Mouse (Mus musculus): ENCODE data around the gene Msh2.

Msh2 gene

DNA sequence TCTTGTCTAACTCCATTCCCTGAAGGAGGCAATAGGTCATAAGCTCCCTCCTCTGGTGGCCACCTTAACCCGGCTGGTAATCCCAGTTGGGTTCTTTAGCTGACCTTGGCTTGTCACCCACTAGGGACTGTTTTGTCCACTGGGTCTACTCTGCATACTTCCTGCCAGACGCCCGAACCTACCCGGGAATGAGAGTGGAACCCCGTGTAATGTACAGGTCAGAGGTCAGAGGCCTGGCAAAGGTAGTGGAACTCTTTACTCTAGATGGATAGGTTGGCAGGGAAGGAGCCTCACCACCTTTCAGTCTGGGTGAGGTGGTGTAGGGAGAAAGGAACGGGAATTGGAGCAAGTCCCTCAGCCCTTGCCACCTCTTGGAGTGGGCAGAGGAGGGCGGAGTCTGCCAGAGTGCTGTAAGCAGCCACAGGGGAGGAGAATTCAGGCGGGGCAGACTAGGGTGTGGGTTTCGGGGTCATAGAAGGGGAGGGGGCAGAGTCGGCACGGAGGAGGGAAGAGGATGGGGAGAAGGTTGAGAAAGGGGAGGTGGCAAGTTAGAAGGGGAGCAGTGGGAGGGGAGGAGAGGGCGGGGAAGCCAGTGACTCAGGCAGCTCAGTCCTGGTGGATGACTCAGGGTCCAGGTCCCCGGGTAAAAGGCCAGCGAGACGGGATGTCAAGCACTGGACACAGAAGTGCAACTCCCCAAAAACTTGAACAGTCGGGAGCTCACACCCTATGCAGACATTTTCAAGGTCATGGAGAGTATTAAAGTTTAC lies 27.1 kb downstream of the Msh2 start:
- in situ Hi-C loops (cut with MboI; ENCODE audit: low sequenced_read_pairs) = no loop called here

- in situ Hi-C loops (cut with MboI; ENCODE audit: low sequenced_read_pairs) = no loop called here
Observed at GRCm38 (mm10) chr17:87700101-87700500, 28.0 kb downstream of the Msh2 start.

- in situ Hi-C loops (cut with MboI; ENCODE audit: low sequenced_read_pairs) = no loop called here
Observed at GRCm38 (mm10) chr17:87724727-87725126, 52.6 kb downstream of the Msh2 start.

DNA sequence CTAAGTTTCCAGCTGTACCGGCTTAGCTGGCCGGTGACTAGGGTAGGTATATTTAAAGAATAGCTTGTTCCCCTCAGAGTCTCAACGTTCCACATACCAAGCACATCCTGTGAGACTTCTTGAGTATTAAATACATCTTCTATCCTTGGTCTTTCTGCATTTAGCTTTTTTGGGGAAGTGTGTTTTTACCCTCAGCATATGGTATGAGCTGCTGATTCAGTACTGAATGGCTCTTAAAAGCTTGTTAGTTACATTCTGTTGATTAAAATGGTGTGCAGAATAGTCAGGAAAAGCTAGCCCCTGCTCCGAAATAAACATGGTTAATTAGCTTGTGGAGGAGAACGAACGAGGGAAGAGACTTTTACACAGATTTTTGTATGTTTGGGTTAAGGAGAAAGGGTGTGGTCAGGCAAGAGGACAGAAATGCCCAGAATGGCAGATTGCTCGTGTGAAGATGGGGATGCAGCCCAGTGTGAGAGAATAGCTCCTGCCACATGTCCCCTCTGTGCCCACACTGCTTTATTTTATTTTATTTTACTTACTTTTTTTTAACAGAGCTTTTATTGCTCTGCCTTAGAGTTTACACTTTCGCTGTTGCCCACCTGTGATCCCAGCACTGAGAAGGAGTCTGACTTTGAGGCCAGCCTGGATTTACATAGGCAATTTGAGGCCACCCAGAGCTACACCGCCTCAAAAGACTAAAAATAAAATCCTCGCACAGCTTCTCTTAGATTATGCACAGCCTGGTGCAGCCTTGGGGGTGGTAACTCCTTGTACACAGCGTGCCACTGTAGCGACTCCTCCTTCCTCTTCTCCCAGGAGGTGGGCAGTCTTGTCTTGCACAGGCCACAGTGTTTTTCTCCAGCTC lies 54.6 kb downstream of the Msh2 start:
- in situ Hi-C loops (cut with MboI; ENCODE audit: low sequenced_read_pairs) = no loop called here

GRCm38 (mm10) chr17:87731962-87732361 lies 59.8 kb downstream of the Msh2 start:
- in situ Hi-C loops (cut with MboI; ENCODE audit: low sequenced_read_pairs) = no loop called here

DNA sequence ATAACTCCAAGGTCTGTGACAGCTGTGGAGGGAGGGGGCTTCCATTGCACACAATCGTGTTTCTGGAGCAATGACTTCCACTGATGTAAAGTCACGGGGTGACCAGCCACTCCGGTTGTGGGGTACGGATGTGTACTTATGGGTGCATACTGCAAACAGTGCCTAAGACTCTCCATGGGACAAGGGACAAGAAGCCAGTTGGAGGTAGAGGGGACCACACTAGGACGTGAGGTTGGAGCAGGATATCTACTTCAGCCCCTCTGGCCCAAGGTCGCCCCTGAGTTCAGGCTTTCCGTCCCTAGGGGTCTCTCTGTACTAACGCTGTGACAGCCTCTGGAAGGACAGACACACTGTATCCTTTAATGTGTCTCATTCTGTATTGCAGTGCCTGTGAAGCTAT lies 62.3 kb downstream of the Msh2 start:
- in situ Hi-C loops (cut with MboI; ENCODE audit: low sequenced_read_pairs) = no loop called here

DNA sequence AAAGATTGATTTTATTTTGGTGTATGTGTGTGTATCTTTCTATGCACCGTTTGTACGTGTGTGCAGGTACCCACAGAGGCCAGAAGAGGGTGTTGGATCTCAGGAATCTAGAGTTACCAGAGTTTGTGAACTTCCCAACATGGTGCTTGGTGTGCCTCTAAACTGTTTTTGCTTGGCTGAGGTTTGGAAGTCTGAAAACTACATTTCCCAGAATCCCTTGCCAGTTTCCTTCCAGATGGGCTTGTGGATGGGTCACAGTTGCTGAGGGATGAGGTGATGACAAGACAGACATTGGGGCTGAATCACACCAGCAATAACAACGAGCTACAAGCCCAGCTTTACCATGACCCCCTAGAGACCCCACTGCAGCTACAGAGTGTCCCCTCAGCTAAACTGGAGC lies 65.0 kb downstream of the Msh2 start:
- in situ Hi-C loops (cut with MboI; ENCODE audit: low sequenced_read_pairs) = no loop called here

DNA sequence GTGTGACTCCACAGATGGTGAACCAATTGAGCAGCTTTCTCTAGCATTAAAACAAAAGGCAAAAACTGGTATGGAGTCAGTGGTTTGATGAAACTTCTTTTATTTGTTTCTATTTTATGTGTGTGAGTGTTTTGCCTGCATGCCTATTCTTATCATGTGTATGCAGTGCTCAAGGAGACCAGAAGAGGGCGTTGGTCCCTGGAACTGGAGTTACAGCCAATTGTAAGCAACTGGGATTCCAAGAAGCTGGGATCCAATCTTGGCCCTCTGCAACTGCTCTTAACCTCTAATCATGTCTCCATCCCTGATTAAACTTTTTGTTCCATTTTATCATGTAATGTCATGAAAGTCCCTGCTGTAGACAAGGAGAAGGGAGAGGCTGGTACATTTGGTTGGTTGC lies 67.7 kb downstream of the Msh2 start:
- in situ Hi-C loops (cut with MboI; ENCODE audit: low sequenced_read_pairs) = no loop called here

GRCm38 (mm10) chr17:87744985-87745925 lies 73.1 kb downstream of the Msh2 start:
- in situ Hi-C loops (cut with MboI; ENCODE audit: low sequenced_read_pairs) = no loop called here

- in situ Hi-C loops (cut with MboI; ENCODE audit: low sequenced_read_pairs) = no loop called here
Observed at GRCm38 (mm10) chr17:87745926-87746888, 74.1 kb downstream of the Msh2 start.

DNA sequence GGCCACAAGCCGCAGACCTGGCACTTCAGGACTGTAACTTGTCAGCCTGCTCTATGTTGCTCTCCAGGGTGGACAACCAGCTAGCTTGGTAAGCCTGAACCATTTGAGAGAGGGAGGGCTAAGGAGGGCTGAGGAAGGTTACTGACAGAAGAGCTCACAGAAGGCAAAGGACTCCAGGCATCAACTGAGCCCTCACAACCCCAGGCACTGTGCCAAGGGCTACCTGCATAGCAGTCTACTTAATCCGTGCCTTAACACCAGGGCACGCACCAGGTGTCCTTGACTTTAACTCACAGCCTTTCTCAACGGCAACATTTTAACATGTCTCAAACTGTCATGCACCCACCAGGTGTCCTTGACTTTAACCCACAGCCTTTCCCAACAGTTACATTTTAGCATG lies 88.2 kb downstream of the Msh2 start:
- in situ Hi-C loops (cut with MboI; ENCODE audit: low sequenced_read_pairs) = no loop called here

GRCm38 (mm10) chr17:87763146-87763545 lies 91.0 kb downstream of the Msh2 start:
- in situ Hi-C loops (cut with MboI; ENCODE audit: low sequenced_read_pairs) = no loop called here

- in situ Hi-C loops (cut with MboI; ENCODE audit: low sequenced_read_pairs) = no loop called here
Observed at GRCm38 (mm10) chr17:87765031-87765430, 92.9 kb downstream of the Msh2 start.

DNA sequence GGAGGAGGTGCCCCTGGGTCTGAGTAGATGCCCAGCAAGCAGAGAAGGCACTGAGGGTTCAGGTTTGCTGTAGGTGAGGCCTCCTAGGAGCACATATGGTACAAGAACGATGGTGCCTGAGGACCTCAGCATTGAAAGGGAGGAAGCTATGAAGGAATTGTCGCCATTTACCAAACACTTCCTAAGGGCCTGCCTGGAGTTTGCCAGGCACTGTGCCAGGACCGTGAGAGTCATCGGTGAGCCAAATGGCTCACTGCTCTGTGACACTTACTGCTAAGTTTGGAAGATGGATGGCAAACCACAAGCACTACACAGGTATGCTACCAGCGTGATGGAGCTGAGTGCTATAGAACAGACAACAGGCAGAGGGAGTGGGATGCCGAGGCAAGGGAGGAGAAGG lies 94.8 kb downstream of the Msh2 start:
- in situ Hi-C loops (cut with MboI; ENCODE audit: low sequenced_read_pairs) = no loop called here

DNA sequence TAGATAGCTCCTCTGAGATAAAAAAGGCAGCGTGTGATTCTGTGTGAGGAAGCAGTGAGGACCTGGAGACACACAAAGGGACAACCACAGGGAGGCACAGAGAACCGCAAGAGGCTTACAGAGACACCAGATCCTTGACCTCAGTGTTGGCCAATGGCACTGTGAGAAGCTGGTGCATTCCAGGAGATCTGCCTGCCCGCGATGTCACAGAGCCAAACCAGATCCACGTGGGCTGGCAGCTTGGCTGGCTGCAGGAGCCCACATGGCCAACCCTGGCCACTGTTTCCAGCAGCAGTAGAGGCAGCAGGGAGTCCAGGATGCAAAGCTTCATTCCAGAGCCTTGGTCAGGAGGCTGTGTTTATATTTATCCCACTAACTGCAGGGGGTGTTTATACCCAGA lies 98.6 kb downstream of the Msh2 start:
- in situ Hi-C loops (cut with MboI; ENCODE audit: low sequenced_read_pairs) = no loop called here

DNA sequence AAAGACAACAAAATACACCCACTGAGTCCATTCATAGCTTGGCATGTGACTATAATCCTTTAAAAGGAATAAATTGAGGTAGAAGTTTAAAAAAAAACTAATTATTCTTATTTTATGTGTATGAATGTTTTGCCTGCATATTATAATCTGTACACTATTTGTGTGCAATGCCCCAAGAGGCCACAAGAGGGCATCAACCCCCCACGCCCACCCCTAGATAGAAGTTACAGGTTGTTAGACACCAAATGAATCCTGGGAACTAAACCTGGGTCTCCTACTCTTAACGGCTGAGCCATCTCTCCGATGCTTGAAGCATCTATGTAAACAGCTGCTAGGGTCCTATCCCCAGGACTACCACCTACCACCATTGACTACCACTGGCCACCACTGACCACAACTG lies 101.0 kb downstream of the Msh2 start:
- in situ Hi-C loops (cut with MboI; ENCODE audit: low sequenced_read_pairs) = no loop called here

Measured in CH12F3 (cell line).